ENCODE assay signal across 27 mouse cellular contexts in genomic region chr4:24509195-24509594, GRCm38 (mm10). TPM values are rescaled to one million over a fixed set of nuclear protein-coding genes. Genes with fewer than 3 reads are reported as not detected.
DNase-seq lines count a peak whose midpoint lies in the region; ATAC-seq and TF ChIP-seq lines count a peak whose summit lies in the region.
"Had no signal": no experiment of that assay in that cellular context is flagged by ENCODE, and none has a peak within 500 bp of the region (broad histone marks: within the 10 kb centered on the region; RNA-seq: fewer than 3 reads in every experiment).

No protein-coding gene starts in this region.

- peak; percentile 82 for ATAC-seq in liver, embryonic 12.5 days
- peak; percentile 53; the same call in 1 of the 2 replicates for ATAC-seq in liver, embryonic 14.5 days (ENCODE audit: insufficient read depth)
- ATAC-seq in megakaryocyte progenitor cell, adult 5-6 weeks (replicated peaks; ENCODE audit: poor library complexity), result peak; percentile 50; the same call in 1 of the 2 replicates
- ATAC-seq: activated CD4-positive, CD25-positive, alpha-beta regulatory T cell, adult 4 months; forebrain, embryonic 14.5 days; forebrain, postnatal 0 days had no signal

- no peak overlapping the region for H3K27ac ChIP-seq in liver, embryonic 12.5 days
- H3K27ac ChIP-seq in liver, embryonic 14.5 days, result no peak overlapping the region
- H3K27ac ChIP-seq: embryonic facial prominence, embryonic 12.5 days; embryonic facial prominence, embryonic 15.5 days; gastrocnemius, adult 2 months; hindbrain, embryonic 12.5 days; hindbrain, embryonic 15.5 days had no signal

- H3K27me3 ChIP-seq in liver, embryonic 12.5 days (replicated peaks), result no peaks in the 10 kb centered on the region
- H3K27me3 ChIP-seq in liver, embryonic 14.5 days (ENCODE audit: control insufficient read depth, insufficient read depth, low read length), result no peaks in the 10 kb centered on the region
- H3K27me3 ChIP-seq: CH12.LX; embryonic facial prominence, embryonic 12.5 days; embryonic facial prominence, embryonic 15.5 days; hindbrain, embryonic 12.5 days; hindbrain, embryonic 15.5 days had no signal

- no peak for TF ChIP-seq CTCF in liver, embryonic 14.5 days (IDR thresholded peaks at IDR 0.05; ENCODE audit: low read depth)

- peaks cover 76% of the 10 kb centered on the region for H3K36me3 ChIP-seq in liver, embryonic 12.5 days
- H3K36me3 ChIP-seq in liver, embryonic 14.5 days (replicated peaks; ENCODE audit: control insufficient read depth, insufficient read depth, low read depth), result peaks cover 44% of the 10 kb centered on the region
- H3K36me3 ChIP-seq: hindbrain, embryonic 15.5 days had no signal

- no peak overlapping the region for H3K4me2 ChIP-seq in liver, embryonic 12.5 days
- no peak overlapping the region for H3K4me2 ChIP-seq in liver, embryonic 14.5 days (ENCODE audit: low read depth)
- H3K4me2 ChIP-seq: embryonic facial prominence, embryonic 12.5 days; embryonic facial prominence, embryonic 15.5 days; heart, embryonic 11.5 days; hindbrain, embryonic 12.5 days; hindbrain, embryonic 15.5 days had no signal

- H3K4me3 ChIP-seq in liver, embryonic 12.5 days, result no peak overlapping the region
- no peak overlapping the region for H3K4me3 ChIP-seq in liver, embryonic 14.5 days (ENCODE audit: insufficient read depth in 1 of 2, low read depth in 2 of 2, low read length in 2 of 2)
- H3K4me3 ChIP-seq: embryonic facial prominence, embryonic 12.5 days; embryonic facial prominence, embryonic 15.5 days; gastrocnemius, adult 2 months; hindbrain, embryonic 12.5 days; hindbrain, embryonic 15.5 days had no signal

- no peaks in the 10 kb centered on the region for H3K9me3 ChIP-seq in liver, embryonic 12.5 days (replicated peaks)
- H3K9me3 ChIP-seq in liver, embryonic 14.5 days (ENCODE audit: control insufficient read depth, low read length), result no peaks in the 10 kb centered on the region
- H3K9me3 ChIP-seq: embryonic facial prominence, embryonic 12.5 days; embryonic facial prominence, embryonic 15.5 days; G1E; hindbrain, embryonic 12.5 days; hindbrain, embryonic 15.5 days had no signal

- no peak for DNase-seq in liver
- DNase-seq in liver, embryonic 14.5 days (ENCODE audit: low read depth in 3 of 3, low spot score in 3 of 3), result peak in 1 of 3 experiments; percentile 12
- no peak for DNase-seq in adrenal gland, postnatal 10 days
- no peak for DNase-seq in right cerebral cortex, postnatal 10 days (ENCODE audit: low spot score in 2 of 2)
- no peak for DNase-seq in thymus, postnatal 25 days
- DNase-seq: adrenal gland, adult 8-10 months; adrenal gland, postnatal 36 days; B cell, adult 2 months; cerebellum, adult 11 months; cerebellum, adult 2 months; cerebellum, adult 9-11 months; cerebellum, postnatal 25 days; forebrain, postnatal 0 days; gastrocnemius, adult 2 months; gastrocnemius, postnatal 14 days; heart, adult 11 months had no signal

- H3K4me1 ChIP-seq in liver, embryonic 12.5 days, result peaks cover 13% of the 10 kb centered on the region
- H3K4me1 ChIP-seq in liver, embryonic 14.5 days (replicated peaks; ENCODE audit: control insufficient read depth in 2 of 2, insufficient read depth in 2 of 2, low read length in 1 of 2), result no peaks in the 10 kb centered on the region
- H3K4me1 ChIP-seq: embryonic facial prominence, embryonic 12.5 days; embryonic facial prominence, embryonic 15.5 days; hindbrain, embryonic 12.5 days; hindbrain, embryonic 15.5 days had no signal

- no peak; the same call in 1 of the 2 replicates for TF ChIP-seq EP300 in liver, embryonic 14.5 days (IDR thresholded peaks at IDR 0.05; ENCODE audit: low read depth)

- 66% methylated on average over 3 of the region's 3 CpGs for WGBS in liver, embryonic 12.5 days (ENCODE audit: insufficient replicate concordance)
- 61% methylated on average over 3 of the region's 3 CpGs for WGBS in liver, embryonic 14.5 days (ENCODE audit: insufficient replicate concordance)

- H3K9ac ChIP-seq in liver, embryonic 12.5 days, result no peak overlapping the region
- no peak overlapping the region for H3K9ac ChIP-seq in liver, embryonic 14.5 days (replicated peaks)
- H3K9ac ChIP-seq: embryonic facial prominence, embryonic 12.5 days; embryonic facial prominence, embryonic 15.5 days; forebrain, postnatal 0 days; hindbrain, embryonic 12.5 days; hindbrain, embryonic 15.5 days had no signal

RNA-seq across cellular contexts. Expression of gene Mms22l, which starts 12.9 kb away (rescaled TPM):
- polyA plus RNA-seq in liver, embryonic 12.5 days (2016; fragmentation: Nextera tagmentation; extraction: Ambion mirVana), result 36.2 and 37.0 TPM in 2 replicates
- polyA plus RNA-seq in liver, embryonic 14.5 days (2012; rRNA removed), result 15.1 and 17.0 TPM in 2 replicates
- polyA plus RNA-seq in liver, embryonic 14.5 days (2014; fragmentation: Nextera tagmentation; extraction: Ambion mirVana), result 20.1 and 23.1 TPM in 2 replicates
- 59.5 and 70.3 TPM in 2 replicates for total RNA-seq in megakaryocyte progenitor cell, adult 5-6 weeks (2015)
- total RNA-seq in megakaryocyte progenitor cell, adult 5-6 weeks (2017), result 42.9 and 46.4 TPM in 2 replicates
- total RNA-seq in adrenal gland, postnatal 10 days (2021), result 1 to 10 TPM; 7.5 to 8.8 TPM

Comparison
In these comparisons a context has a peak if more than half of its experiments do, and no peak if none do; other contexts are left out.
1. RNA of gene Mms22l, which starts 12.9 kb away (total RNA-seq): 42.9 to 70.3 TPM in megakaryocyte progenitor cell, adult 5-6 weeks; 7.5 to 8.8 TPM in adrenal gland, postnatal 10 days; every median in the first group is over 4 times any median in the second.
2. Peak in every context shown above with its lines, with median percentiles within 50 percentile points of each other: ATAC-seq.